Mouse (Mus musculus): ENCODE results near the gene Nfe2l2.
A peak's percentile ranks its signal among the peaks of the same experiment; 100 is the strongest.

The Nfe2l2 gene

DNA sequence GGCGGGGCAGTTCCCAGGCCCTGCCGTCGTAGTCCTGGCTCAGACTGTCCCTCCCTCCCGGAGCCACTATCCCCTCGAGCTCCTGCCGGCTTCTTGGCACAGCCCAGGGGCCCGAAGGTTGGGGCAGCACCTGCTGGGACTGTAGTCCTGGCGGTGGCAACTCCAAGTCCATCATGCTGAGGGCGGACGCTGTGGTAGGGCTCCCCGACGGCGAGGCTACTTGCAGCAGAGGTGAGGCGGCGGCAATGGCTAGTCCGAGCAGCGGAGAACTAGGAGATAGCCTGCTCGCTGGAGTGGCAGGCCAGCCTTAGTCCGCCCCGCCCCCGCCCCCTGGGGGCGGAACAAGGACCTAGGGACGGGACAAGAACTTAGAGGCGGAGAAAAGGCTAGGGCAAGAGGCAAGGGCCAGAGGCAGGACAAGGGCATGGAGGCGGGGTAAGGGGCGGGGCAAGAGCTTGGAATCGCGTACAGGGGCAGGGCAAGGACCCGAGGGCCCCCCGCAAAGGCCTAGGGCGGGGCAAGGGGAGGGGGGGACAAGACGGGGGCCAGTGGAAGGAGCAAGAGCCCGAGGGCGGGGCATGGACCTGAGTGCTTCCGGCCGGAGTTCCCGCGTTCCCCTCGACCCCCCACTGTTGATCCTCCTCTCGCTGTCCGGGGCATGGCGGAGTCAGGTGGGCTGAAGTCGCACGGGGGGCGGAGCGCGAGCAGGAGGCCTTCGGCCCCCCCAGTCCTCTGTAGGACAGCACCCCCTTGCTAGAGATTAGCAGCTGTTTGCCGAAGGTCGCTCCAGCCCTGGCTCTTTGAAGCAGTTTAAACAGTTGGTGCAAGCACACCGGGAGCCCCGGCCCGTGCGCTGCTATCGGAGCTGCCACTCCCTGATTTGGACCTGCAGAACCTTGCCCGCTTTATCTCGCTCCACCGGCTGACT is at the start of gene Nfe2l2:
Gene Nfe2l2, minus strand, starts transcription at position 408 of the 928 bp plus-strand sequence.
- DNase-seq, result peak; percentile 100

- DNase-seq, result no peak
Observed at GRCm38 (mm10) chr2:75752306-75753175, 48.1 kb upstream of the Nfe2l2 start.

DNA sequence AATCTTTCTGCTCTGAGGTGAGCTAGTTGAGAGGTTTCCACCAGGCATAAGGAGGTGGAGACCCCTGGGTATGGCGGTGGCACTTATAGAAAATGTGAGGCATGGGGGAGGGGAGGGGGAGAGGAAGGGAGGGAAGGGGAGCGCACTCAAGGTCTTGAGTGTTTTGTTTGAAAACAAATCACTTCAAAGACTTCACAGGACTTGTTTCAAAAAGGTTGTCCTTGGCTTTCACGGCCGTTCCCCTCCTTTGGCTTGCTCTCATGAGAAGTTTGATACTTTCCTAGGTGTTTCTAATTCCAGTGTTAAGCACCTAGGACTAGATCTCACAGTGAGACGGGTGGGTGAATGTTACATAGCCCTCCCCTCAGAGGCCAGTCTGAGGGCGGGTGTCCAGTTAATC is 47.5 kb upstream of the Nfe2l2 start:
- DNase-seq, result no peak

DNA sequence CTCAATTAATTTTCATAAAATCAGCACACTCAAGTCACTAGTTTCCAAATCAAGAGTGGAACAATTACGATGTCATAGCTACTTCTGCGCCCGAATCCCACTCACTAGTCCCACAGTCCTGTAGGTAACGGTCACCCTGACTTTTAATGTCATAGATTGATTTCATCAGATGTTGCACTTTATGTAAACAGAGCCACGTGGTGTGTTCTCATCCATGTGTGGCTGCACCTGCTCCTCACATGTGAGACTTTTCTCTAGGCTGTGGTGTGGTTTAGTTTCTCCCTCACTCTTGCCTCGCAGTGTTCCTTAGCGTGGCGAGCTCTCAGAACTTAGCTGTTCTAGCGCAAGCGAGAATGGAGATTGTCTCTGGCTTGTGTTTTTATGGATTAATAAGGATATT is 46.4 kb upstream of the Nfe2l2 start:
- DNase-seq, result no peak

DNA sequence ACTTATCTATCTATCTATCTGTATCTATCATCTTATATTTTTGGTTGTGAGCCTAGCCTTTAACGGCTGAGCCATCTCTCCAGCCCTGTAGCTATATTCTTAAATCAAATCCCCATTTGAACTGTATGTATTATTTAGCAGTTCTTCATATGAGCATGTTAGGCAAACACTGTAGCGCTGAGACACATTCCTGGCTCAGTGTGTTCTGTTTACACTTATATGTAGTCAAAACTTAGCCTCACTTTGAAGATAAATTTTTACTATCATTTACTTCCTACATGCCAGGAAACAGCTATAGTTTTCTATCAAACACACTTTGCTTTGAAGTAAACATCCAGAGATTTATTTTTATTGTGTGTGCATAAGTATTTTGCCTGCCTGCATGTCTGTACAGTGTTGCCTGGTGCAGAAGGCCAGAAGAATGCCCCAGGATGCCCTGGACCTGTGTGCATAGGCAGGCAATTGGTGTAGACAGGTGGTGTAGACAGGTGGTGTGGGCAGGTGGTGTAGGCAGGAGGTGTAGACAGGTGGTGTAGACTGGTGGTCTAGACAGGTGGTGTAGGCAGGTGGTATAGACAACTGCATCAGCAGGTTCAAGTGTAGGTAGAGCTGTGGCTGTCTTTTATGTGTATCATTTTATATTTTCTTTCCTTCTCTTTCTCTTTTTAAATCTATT is 45.7 kb upstream of the Nfe2l2 start:
- no peak for DNase-seq

DNA sequence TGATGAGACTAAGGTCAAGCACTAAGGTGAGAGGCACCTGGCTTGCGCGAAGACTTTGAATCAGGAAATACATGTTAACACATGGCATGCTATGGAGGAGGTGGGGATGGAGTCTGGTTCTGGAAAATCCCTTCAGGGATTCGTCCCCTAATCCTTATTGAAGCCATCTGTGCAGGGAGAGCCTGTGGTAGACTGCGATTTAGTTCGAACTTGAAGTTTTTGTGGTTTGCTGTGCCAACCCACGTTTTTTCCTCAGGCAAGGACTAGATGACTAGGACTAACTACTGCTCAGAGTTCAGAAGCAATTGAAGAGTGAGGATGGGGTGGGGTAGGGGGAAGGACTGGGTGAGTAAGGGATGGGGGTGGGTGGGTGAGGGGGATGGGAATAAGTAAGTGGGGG is 44.4 kb upstream of the Nfe2l2 start:
- DNase-seq, result no peak

GRCm38 (mm10) chr2:75737006-75737503 is 32.6 kb upstream of the Nfe2l2 start:
- DNase-seq, result no peak

- DNase-seq, result no peak
Observed at GRCm38 (mm10) chr2:75734196-75734865, 29.9 kb upstream of the Nfe2l2 start.

- DNase-seq, result no peak
Observed at GRCm38 (mm10) chr2:75733177-75733576, 28.7 kb upstream of the Nfe2l2 start.

DNA sequence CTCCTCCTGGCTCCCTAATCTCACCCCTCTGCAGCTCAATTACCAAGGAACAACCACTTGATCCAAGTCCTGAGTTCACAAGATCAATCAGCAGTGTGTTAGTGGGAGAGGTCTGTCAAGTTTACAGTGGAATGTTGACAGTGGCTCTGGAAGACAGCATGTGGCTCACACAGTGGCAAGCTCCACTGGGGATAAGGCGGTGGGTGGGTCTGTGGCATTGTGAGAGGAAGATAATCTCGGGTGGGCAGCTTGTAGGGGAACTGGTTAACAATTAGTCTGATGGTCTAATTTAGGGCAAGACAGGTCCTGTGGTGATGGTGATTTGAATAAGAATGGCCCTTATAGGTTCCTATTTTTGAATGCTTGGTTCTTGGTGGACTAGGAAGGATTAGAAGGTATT is 27.5 kb upstream of the Nfe2l2 start:
- DNase-seq, result no peak

DNA sequence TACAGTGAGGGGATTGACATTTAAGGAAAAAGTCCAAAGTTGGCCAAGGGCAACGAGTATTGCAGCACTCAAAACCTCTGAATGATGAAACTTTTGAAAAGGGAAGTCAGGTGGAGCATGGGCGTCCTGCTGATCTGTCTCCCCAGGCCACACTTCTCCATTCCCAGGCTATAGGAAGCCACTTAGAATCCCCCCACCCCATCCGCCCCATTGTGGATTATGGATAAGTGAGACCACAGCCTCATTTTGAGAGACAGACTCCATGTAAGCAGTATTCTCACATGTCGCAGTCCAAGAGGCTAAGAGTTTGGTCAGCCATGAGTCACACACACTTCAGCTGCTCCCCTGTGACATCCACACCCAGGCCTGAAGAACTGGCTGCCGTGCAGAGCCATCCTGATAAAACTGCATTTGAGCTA is 26.8 kb upstream of the Nfe2l2 start:
- DNase-seq, result no peak

- DNase-seq, result peak; percentile 24
Observed at GRCm38 (mm10) chr2:75730052-75730451, 25.6 kb upstream of the Nfe2l2 start.

GRCm38 (mm10) chr2:75724863-75725445 is 20.5 kb upstream of the Nfe2l2 start:
- DNase-seq, result no peak

GRCm38 (mm10) chr2:75723481-75723880 is 19.0 kb upstream of the Nfe2l2 start:
- DNase-seq, result no peak

DNA sequence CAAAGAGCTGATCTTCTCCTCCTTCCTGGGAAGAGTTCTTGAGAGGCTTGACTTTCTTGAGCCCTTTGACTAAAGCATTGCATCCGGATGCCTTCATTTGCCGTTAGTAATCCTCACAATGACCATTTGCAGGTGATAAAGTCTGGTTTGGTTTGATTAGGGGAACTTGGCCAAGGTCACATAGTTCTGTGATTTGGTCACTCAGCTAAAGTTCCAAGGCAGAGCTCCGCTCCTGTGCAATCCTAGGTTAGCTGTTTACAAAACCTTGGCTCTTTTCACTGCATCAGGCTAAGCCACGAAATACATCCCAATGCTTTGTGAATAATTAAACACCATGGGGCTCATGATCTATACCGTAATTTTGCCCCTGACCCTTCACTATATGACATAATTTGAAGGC is 18.5 kb upstream of the Nfe2l2 start:
- DNase-seq, result no peak

DNA sequence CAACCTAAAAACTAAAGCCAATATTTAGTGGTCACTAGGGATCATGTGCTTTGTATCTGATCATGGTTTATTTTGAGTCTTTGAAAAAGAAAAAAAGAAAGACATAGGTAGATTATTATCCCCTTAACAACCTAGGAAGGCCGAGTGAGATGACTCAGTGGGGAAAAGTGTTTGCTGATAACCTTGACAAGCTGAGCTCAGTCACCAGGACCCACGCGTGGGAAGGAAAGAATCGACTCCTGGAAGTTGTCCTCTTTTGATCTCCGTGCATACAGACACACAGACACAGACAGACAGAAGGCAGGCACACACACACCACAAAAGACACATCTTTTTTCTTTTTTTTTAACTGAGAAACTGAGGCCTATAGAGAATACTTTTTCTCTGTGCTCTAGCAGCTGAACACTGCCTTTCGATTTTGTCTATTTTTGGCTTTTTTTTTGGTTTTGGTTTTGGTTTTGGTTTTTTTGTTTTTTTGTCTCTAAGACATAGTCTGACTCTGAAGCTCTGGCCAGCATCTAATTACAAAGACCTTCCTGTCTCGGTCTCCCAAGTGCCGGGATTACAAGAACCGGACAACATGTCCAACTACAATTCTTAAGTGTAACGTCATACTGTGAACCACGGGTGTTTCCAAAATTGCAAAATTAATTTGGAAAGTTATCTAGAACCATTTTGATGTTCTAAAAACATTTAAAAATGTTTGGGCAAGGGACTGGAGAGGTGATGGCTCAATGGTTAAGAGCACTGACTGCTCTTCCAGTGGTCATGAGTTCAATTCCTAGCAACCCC is 16.0 kb upstream of the Nfe2l2 start:
- no peak for DNase-seq

DNA sequence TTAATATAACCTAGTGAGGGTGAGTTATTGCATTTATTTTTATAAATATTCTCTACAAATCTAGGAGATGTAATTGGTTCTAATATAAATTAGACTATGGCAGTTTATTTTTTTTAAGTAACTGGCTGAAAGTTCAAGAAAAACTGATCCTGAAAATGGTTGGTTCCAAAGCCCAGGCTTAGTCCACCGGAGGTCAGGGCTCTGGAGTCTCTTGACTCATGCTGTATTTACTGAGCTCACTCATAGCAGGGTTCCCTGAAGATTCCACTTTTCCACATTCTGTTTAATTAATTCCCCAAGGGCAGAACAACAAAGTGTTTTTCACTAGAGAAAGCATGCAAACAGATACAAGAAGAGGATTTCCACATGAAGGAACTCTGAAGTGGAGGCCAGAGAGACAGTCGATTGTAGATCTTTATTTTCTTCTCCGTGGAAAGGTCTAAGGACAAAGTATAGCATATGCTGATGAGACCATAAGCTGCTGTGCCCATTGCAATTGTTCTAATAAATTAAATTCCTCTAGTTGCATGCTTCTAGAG is 15.0 kb upstream of the Nfe2l2 start:
- no peak for DNase-seq

DNA sequence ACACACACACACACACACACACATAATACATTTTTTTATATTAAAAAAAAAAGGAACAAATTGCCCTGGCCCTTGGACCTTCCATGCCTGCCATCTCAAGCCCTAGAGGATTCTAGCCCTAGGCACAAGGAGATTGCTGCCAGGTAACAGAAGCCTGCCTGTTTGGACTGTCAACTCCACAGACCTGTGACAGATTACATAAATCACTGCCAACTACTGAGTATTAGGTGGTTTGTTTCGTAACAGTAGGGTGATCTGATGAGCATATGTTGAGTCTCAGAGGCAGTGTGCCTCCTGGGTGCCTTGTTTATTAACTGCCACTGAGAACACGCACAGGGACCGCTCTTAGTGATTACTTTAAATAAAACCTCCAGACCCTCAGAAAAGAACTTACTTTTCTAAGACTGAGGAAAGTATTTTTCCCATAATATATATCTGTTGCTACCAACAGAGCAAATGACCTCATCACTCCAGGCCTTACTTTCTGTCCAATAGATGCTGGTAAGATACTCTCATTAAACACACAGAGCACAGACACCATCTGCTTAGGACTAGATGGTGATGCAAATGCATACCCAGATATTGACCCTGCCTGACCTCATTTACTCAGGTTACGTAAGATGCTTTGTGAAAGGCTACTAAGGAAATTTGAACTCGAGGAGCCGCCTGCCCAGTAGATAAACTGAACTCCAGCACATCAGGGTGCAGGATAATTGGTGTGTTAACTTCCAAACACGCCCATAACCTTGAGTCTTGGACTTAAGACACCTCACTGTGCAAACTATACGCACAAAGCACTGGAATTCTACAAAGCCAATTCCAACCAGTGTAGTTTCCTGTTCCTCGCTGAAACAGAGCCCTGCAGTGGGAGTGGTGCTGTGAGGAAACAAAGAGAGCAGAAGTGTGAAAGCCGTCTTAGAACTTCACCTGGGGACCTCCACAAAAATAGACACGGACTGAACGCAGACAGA is 11.9 kb upstream of the Nfe2l2 start:
- DNase-seq, result no peak

GRCm38 (mm10) chr2:75714766-75715165 is 10.3 kb upstream of the Nfe2l2 start:
- no peak for DNase-seq

DNA sequence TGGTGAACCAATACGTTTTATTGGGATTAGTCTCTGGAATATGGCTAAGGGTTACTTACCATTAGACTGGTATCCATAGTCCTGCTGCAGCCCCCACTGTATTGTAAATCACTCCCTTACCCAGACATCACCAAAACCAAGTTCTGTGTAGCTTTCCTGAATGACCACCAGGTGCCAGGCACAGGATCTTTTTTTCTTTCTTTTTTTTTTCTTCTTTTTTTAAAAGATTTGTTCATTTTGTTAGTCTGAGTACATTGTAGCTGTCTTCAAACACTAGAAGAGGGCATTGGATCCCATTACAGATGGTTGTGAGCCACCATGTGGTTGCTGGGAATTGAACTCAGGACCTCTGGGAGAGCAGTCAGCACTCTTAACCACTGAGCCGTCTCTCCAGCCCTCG is 8.6 kb upstream of the Nfe2l2 start:
- DNase-seq, result no peak

Data from lung, postnatal 10 days (tissue).